Mouse (Mus musculus) ovary, adult 18-20 months (tissue): ENCODE data around the gene Cabin1.
"Not testable (repeated sequence)": the region's sequence is repeated elsewhere in the genome, so short reads cannot be mapped to it uniquely, and the experiment has no call there.

Experiments used
- DNase-seq: peaks from one replicate; pipeline ENCODE4 v3.0.0; 2022; ENCODE audit warnings: low spot score, mixed read lengths

Gene Cabin1

DNA sequence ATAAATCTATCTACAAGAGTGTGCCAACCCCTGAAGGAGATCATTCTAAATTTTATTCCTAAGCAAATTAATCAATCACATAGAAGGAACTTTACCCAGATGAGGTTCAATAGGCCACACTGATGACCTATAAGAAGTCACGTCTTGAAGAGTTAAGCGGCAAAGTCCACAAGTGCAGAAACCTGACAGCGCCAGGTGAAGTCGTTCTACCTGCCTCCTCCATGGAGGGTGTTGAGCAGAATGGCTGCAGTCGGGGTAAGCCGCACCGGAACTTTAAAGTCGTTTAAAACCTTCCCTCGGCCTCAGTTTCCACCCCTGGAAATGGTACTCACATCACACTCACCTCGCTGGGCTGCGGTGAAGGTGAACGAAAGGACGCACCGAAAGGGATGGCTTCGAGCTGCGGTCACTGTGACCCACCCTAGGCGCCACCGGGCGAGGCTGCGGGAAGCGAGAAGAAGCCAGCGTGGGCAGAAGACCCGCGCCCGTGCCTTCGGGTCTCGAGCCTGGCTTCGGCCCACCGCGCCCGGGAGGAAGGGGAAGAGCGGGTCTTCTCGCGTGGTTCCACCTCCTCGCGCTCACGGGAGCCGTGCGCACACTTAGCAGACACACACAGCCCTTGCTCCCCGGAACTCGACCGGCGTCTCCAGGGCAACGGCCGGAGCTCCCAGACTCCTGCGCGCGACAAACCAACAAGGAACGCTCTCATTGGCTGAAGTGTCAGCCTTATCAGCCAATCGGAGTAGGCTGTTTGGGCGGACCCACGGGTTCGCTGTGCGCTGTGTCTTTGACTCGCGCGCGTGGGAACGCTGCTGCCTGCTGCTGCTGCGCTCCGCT, at the start of gene Cabin1:
Gene Cabin1 (minus strand): TSS at position 660 of the 837 bp plus-strand sequence.
- DNase-seq: peak; percentile 95

DNA sequence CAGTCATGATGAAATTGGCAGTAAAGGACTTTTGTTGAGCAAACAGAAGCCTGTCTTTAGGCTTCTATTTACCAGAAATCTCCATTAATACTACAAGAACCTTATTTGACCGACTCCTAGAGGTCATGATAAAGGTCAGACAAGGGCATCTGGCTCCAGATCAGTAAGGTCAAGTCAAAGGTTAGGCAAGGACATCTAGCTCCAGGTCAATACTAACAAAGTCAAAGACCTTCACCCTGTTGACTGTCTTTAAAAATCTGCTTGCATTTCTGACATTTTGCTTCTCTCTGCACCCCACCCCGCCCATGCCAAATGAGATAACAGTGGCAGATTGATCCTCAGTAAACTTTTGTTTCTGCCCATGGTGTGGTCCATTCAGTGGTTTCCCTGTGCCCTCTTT, 40.1 kb upstream of the Cabin1 start:
- no peak for DNase-seq

DNA sequence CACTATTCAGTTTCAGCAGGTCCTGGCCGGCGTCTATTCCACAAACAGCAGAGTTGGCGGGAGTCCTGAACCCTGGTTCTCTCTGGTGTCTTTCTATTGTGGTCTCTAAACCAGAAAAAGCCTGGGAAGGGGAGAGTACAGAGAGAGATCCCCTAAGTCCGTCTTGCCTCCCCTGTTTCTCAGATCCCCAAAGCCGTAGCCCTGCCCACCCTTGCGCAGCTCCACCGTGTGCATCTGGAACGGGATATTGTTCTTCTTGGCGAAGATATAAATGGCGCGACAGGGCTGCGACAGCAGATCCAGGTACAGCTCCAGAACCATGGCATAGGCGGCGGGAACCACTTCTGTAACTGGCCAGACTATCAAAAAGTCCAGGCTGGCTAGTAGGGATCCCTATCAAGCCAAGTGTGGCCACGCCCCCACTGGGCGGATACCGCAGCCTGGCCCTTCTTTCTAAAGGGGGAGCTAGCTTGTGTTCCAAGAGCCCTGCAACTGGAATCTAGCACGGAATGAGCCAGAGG, 34.1 kb upstream of the Cabin1 start, which contains the start of gene Gstt1:
Gene Gstt1 (minus strand): TSS at position 409 of the 521 bp plus-strand sequence.
- peak; percentile 66 for DNase-seq

DNA sequence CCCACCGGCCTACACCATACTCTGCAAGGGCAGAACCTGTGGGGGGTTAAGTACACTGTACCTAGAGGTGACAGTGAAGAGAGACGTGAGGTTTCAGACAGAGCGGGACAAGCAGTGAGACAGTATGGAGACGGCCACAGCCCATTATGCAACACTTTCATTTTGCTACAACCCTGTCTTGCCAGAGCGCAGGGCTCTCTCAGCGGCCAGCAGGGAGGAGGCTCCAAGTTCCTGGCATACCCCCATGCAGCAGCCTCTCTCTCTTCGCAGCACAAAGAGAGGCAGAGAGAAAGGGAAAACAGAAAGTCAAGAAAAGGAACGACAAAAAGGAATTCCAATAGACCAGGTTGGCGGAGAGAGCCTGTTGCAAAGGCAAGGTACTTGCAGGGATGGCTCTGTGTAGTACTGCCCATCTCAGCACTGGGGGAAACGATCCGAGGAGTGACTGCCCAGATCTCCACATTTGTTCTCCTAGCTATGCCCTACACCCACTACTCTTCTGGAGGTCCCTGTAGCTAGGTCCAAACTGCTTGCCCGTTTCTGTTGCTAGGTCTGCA, 33.6 kb upstream of the Cabin1 start:
- DNase-seq: peak; percentile 38

DNA sequence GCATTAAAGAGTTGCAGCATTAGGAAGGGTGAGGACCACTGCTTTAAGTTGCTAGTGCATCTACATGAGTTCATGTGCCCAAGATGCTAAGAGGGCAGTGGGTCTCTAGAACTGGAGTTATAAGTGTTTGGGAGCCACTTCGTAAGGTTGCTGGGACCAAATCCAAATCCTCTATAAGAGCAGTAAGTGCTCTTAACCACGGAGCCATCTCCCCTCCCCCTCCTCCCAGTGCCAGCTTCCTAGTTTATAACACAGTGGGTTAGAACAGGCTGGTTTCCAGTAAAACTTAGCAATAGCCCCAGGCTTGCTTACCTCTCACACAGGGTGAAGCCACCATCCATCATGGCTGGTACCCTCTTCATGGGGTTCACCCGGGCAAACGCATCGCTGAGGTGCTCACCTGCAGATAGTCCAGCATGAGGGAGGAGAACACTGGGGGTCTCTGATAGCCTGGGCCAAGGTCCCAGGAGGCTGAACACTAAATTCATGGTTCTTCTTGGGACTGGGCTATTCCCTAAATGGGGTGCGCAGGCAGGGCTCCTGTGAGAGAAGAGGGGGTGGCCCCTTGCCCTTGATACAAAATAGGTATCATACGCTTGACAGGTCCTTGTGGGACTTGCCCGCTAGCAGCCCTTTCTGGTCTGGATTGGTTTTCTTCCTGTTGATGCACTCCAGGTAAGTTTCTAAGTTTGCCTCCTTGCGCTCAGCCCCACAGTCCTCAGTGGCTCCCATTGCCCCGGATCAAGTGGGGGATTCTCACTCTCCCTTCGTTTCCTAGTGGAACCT, 32.8 kb upstream of the Cabin1 start:
- DNase-seq: no peak

DNA sequence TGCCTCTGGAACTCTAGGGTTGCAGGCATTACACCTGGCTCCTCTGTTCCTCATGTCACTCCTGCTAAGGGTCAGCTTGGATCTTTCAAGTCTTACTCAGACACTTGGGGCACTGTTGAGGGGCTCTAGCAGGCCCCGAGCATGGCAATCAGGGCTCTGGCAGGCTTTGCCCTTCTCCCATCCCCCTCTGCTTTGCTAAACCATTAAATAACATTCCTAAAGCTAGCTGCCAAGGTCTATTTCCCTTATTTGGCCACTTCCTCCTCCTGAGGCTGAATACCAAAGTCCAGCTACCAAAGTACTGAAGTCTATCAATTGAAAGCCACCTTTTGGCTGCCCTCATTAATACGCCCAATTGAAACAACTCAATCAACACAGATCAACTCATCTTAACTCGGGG, 30.7 kb upstream of the Cabin1 start:
- DNase-seq: peak; percentile 18

DNA sequence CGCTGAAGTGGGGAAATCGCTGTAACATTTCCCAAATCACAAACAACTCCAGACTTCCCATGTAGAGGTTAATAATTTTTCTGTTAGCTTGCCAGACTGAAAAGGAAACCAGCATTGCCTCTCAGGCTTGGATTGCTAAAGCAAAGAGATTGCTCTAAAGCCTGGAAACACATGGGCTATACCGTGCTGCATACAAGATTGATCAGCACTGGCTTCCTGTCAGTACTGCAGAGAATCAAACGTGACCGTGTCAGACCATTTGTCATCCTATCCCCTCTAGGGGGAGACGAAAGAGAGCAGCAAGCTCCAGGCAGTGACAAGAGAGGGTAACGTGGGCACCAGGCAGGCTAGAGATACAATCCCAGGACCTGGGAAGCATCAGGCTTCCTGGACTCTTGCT, 26.6 kb upstream of the Cabin1 start:
- no peak for DNase-seq

DNA sequence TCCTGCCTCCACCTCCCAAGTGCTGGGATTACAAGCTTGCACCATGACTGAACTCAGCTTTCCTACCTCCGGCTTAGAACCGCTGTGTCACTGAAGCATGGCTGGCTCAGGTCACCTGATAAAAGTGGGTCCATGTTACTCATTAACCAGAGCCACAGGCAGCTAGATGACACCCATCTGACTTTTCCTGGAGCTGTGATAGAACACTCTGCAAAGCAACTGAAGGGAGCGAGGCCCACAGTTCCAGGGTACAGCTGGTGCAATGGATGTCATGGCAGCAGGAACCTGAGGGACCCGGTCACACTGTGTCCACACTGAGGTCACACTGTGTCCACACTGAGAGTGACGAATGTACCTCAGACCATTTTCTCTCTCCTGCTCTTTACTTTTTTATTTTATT, 25.7 kb upstream of the Cabin1 start:
- no peak for DNase-seq

DNA sequence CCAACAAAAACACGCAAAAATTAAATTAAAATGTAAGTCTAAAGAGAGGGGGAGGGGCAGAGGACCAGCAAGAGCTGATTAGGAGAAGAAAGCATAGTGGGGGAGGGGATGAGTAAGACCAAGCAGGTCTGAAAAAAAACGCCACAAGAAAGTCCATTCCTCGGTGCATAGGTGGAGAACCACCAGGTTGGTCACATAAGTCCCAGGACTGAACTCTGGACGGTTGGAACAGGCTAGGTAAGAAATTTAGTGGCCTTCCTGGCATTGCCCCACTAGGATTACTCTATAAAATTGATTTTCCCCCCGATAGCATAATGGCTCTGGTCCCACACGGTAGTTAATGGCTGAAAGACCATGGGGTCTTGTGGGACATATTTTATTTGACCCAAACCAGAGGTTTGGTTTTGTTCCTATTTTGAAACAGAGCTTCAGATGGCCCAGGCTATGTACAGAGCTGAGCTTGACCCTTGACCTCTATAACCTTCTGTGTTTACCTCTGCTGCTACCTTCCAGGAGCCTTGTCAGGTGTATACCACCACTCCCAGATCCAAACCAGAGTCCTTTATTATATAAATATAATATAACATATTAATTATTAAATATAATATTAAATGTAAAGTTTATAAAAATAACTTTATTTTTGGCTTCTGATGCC, 25.1 kb upstream of the Cabin1 start:
- DNase-seq: no peak

DNA sequence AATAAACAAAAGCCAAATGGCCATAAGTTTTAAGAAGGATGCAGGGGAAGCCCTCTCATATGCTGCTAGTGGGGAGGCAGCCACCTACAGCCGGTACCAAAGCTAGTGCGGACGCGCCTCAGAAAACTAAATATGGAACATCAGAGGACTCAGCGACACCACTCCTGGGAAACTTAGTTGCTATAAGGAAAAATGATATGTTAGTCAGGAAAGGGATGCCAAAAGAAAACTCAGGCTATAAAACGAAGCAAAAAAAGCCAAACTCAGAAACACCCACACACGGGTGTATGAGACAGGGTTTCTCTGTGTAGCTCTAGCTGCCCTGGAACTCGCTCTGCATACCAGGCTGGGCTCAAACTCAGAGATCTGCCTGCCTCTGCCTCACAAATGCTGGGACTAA, 24.1 kb upstream of the Cabin1 start:
- no peak for DNase-seq

DNA sequence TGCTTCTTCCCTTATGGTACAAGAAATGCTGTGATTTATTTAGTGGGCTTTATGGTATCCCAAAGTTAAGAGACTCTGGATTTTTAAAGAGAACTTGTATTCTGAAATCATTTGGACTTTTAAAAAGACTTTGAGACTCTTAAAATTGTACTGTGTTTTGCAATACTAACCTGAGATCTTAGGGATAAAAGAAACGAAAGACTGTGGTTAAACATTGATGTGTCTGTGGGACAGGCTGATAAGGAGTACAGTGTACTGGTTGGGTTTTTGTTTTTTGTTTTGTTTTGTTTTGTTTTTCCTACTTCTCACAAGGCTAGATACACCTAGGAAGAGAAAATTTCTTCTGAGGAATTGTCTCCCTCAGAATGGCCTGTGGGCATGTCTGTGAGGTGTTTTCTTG, 21.3 kb upstream of the Cabin1 start:
- DNase-seq: no peak

DNA sequence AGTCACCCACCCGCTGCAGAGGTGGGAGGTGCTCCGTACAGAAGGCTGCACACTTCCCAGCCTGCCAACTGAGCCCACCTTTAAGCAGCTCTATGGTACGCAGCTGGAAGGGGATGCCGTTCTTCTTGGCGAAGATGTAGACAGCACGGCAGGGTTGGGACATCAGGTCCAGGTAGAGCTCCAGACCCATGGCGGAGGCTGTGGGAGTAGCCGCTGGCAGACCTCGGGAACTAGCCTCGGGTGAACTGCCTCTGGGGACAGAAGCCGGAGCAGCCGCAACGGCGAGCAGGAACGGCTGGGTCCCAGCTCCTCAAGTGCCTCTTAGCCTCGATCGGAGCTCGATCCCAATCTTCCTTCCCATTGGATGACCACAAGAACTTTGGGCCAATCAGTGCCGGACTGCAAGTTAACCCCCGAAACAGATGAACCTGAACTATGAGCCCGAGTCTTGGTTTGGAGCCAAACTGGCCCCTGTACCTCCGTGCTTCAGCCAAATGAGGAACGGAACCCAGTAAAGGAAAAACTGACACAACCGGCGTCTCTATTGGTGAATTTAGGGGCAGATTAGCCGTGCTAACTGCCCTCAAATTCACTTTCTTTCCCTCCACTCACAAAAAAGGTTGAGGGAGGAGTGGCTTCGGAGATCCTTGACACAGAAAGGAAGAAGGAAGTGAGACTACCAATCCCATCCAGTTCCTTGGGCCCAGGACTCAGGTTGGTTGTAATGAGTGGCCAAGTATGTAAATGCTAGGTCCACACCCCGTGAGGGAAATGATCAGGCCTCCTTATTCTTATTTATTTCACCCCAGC, 16.8 kb upstream of the Cabin1 start, which contains the start of the genes Gm20441 and Gstt3:
Gene Gm20441 (minus strand): TSS at position 186 of the 810 bp plus-strand sequence.
Gene Gstt3 (minus strand): TSS at position 646 of the 810 bp plus-strand sequence.
- peak; percentile 56 for DNase-seq

DNA sequence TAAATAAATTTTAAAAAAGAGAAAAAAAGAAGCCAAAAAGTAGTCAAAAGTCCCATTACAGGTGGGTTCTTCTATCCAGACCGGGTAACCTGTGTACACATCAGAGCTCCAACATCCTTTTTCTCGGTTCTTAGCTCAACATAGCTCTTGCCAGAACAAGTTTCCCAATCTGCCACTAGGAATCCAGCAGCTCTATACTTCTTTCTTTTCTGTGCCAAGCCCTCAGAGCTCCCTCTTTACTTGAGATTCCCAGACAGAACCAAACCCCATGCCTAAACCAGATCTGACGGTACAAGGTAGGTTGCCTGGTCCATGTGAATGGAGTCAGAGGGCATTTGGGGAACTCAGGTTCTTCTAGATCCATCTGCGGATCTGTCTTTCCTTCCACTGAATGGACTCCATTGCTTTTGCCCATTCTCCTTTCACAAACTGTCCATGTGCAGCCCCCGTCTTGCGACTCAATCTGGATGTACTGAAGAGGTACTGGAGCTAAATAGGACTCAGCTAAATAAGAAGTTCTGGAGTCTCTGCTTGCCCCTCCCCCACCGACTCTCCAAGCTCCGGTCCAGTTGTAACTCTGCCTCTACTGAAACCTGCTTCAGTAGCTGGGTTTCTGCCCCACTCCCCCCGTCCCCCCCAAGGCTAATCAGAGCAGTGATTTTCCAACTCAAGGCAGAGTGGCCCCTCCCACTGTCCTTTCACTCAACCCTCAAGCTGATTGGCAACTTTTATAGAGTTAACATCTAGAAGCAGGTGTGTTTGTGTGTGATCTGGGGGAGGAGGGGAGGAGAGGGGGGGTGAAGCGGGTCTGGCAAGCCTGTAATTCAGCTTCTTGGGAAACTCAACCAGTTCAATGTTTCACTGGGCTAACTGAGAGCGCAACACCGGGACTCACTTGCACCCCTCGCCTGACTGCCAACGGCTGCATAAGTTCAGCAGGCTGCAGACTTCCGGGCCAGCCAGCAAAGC, 15.3 kb upstream of the Cabin1 start:
- DNase-seq: no peak

DNA sequence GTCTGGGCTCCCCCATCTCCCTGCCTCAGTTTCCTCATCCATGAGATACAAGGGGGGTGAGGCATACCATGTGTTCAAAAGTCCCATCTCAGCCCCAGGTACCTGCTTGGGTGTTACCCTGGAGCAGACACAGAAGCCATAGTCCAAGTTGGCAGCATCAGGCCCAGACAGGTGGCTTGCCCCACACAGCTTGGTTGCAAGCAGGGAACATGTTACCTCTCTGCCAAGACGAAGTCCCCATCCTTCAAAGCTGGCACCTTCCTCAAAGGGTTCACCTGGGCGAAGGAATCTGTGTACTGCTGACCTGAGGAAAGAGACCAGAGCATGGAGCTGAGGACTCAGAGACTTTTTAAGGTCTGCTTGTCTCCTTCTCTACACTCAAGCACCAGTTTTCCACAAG, 13.7 kb upstream of the Cabin1 start:
- no peak for DNase-seq

DNA sequence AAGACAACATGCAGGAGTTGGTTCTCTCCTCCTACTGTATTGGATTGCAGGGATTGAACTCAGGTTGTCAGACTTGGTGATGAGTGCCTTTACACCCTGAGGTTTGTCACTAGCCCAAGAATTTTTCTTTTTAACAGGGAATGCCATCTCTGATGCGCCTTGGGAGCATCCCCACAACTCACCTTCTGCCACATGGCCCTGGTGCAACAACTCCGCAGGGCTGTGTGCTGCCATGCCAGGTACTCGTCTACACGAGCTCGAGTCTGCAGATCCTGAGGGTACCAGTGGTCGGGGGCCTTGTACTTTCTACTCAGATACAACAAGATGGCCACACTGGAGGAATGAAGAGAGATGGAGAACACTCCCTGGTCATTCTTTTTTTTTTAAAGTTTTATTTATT, 12.4 kb upstream of the Cabin1 start:
- DNase-seq: no peak

DNA sequence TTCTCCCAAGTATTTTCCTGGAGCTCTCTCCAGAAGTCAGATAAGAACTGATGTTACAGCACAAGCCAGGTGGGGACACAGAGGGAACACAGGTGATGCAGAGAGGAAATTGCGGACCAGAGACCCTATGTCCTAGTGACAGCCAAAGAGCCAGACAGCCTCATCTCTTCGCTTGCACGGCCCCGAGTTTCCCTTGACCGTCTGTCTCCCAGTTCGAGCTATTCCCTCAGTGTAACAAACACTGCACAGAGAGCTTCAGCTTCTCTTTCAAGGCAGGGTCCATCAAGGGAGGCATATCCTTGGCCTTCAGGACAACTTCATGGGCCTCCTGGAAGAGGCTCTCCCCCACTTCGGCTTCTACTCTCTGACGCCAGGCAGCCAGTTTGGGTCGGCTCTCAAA, 10.4 kb upstream of the Cabin1 start:
- DNase-seq: no peak

DNA sequence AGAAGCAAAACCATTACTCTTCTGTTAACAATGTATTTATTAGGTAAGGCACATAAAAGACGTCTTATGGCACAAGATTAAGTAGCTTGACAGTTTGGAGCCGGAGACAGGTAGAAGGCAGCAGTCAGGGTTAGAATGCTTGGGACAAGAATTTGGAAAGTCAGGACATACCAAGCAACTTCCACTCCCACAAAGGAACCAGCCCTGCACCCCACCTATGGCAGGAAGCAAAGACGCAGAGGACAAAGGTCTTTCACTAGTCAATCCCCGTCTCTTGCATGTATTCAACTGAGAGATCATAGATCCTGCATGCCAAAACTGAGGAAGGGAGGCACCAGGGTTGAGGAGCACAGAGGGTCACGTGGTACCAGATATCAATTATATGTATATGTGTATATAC, 10.0 kb upstream of the Cabin1 start:
- no peak for DNase-seq

DNA sequence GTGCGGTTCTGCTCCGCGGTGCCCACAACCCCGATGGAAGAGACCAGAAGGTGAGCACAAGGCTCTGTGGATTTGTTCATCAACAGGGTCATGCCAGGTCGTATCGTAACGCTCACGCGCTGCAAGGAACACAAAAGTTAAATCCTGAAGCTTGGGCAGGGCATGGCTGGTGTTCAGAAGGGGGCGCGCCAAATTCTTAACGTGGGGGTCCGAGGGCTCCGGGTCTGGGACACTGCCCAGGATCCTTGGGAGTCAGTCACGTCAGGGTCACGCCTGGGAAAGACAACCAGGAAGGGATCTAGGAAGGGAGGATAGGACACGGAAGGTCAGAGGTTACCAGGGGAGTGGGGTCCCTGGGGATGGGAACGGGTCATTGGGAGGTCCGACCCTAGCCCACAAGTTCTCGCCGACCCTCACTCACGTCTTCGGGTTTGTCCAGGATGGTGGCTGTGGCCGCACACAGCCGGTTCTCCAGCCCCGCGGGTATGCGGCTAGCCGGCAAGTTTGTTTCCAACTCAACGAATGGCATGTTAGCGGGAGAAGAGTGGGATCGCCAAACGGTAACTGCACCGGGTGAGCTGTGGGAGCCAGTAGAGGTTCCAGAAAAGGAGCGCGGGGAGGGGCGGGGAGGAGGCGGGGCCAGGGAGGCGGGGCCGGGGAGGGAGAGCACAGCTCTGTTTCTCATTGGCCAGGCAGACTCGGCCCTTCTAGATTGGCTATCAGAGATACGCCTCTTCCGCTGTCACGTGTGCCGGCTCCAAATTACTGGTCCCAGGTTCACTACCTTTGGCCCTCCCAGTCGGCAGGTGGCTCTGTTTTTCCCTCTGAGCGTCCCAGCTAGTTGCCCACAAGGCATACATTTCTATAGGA, 8.9 kb upstream of the Cabin1 start, which contains the start of gene Ddt:
Gene Ddt (minus strand): TSS at position 620 of the 870 bp plus-strand sequence.
- peak; percentile 80 for DNase-seq

DNA sequence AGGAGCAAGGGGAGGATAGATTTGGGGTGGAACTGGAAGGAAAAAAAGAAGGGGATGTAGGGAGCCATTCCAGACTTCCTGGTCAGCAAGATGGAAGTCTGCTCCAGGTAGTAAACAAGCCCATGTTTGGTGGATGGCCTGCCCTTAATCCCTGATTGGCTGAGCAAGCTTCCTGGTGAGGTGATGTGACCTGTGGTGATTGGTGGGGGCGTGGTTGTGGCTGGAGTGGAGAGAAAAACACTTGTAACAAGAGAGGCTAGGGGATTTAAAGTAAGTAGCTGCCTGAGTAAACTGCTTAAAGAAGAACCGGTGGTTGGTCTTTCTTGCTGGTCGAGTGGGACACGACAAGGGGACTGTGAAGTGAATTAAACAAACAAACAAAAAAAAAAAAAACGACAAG, 3.6 kb upstream of the Cabin1 start:
- DNase-seq: not testable (repeated sequence)
